Mouse (Mus musculus) regulatory T cell (primary cell): ENCODE measurements at regions not wholly inside any gene's neighbourhood (a gene's known extent, or its start where the extent isn't known, plus 50 kb on each side); places are given as distances from the start of the nearest gene placed in this dataset.

ENCODE experiments used
- in situ Hi-C: fragments of 300-600 bp; cut with MboI, MseI; formaldehyde crosslinking; loops from one replicate; pipeline ENCODE4 v1.15.1; 2025; ENCODE audit warnings: high pct_unique_total_duplicates

DNA sequence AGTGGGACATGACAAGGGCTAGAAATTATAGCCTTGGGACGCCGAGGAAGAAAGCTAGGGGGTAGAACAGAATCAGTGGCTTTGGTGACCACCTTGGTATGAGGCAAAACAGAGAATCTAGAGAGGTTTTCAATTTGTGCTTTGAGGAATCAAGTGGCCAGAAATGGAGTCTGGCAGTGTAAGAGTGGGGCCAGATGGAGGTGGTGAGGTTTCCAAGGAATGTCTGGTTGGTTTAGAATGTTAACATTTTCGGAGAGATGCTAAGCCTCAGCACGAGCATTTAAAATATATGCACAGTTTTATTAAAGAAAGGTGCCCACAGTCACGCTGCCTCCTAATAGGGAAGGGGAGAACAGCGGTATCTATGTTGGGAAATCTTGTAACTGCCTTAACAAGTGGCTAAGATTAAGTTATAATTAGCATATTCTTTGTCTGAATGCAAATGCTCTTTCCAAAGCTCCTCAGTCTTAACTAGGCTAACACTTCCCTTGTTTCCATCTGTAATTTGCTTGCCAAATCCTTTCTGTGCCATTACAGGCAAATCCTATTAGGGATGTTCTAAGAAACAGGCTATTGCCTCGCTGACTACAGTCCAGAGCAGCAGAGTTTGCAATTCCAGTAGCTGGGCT, 117.9 kb upstream of the Pbx1 start:
- in situ Hi-C loops = no loop called here

DNA sequence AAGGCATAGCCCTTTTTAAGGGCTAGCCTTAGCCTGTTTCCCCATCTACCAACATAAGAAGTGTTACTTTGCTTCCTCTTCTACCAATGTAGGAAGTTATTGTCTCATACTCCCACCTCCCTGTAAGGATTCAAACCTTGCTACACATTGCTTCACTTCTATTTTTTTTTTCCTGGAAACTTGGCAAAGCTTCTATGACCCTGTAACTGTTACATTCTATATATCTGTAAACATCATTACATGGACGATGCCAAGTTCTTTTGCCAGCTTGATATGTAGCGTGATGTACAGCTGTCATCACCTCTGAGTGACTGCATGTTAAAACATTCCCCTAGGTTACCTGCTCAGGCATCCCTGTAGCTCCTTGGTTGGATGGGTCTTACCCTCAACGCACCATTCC, 114.1 kb upstream of the Pbx1 start:
- in situ Hi-C loops = no loop called here

DNA sequence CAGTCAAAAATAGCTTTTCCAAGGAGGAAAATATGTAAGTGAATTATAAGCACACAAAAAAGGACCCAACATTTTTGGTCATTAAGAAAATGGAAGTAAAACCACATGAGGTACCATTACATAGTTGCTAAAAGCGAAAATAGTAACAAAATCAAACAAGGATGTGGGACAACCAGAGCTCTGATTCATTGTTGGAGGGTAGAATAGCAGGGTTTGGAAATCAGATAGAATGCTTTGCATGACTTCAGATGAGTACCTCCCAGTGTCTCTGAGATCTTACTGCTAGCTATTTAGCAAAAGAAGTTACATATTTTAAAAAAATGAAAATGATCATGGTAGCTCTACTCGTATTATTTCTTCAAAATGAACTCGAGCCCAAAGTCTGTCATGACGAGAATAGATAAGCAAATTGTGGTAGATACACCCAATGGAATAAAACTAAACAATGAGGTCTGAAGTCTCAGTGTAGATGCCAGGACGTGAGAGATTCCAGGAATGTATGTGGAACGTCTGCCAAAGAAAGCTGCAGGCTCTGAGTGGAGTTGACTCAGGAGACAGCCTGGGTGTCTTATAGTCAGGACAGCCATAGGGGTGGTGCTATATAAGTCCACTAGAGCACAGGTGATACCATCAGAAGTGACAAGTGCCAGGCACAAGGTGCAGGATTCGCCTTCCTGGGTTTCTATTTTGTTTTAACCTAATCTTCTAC, 113.2 kb upstream of the Pbx1 start:
- in situ Hi-C loops = no loop called here

DNA sequence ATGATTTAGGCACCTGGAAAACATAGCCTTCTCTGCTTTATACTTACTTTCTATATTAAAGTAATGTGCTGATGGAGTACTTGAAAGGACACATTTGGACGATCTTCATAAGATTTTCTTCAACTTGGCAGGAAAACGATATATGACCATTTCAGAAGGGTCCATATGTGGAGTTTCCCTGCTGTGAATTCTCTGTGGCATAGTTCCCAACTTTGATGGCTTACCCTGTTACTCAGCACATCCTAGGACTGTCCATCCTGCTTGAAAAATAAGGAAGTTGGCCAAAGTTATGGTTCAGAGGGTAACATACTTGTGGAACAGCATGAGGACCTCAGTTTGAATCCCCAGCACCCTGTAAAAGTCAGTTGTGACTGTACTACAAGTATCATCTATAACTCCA, 109.2 kb upstream of the Pbx1 start:
- in situ Hi-C loops = no loop called here

DNA sequence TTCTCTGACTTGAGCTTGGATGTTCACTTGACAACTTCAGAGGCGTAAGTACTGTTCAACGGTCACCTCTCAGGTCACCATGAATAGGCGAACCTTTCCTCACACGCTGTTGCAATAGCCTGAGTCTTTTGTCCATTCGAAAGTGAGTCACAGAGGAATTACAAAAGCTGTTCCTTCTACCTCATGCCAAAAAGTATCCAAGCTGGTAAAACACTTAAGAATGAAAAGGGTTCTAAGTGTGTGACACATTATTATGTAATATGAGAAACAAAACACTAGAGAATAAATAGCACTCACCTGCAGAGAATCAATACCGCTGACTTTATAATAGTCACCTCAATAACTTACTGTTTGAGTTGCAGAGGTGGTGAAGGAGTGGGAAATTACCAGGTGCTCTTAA, 86.0 kb upstream of the Pbx1 start:
- in situ Hi-C loops = loop anchor here (10.0 kb wide), 1 partner anchor 617 kb away; no protein-coding TSS in a partner anchor

DNA sequence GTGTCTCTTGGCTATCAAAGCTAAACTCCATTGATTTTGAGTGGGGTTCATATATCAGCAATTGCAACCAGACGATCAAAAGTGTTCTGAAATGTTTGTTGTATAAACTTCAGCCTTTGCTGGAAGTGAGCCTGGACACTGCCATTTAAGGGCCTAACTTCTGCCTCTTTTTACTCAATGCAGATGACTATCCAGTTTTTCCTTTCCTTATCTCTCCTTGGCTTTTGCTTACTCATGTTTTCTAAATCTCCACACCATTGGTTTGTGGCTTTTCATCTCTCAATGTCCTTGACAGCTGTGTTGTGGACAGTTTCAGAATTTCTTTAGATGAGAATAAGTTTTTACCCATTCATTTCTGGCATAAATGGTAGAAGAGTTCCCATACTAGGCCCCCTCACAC, 74.3 kb upstream of the Pbx1 start:
- in situ Hi-C loops = no loop called here

DNA sequence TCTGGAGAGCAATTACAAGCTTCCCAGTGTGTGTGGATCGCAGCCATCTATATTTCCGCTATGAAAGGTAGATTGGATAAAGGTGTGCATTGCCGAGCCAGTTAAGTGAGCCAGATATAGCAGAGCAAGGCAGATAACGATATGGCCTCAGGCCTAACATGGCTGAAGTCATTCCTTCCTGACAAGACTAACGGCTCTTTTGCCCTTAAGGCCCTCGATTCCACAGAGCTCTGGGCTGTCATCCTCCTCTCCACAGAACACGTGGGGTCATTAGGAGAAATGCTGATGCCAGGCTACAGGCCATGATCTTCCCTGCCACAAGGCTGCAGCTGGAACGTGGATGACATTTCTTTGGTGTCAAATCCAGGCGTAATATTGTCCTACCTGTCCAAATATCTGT, 72.7 kb upstream of the Pbx1 start:
- in situ Hi-C loops = no loop called here

DNA sequence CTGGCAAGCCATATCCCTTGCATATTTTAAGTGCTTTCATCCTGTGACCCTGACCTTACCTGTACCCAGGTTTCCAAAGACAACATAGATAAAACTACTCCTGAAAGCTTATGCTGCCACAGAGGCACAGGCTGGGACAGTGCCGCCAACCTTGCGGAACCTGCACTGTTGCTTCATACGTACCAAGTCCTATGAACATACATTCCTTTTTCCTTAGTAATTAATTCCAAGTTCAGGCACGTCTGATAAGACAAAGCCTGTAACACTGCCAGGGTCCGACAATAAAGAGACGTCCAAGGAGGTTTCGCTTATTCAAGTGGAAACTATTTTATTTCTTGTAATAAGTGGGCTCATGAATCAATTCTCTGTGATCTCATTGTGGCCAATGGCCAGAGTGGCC, 70.2 kb upstream of the Pbx1 start:
- in situ Hi-C loops = no loop called here

DNA sequence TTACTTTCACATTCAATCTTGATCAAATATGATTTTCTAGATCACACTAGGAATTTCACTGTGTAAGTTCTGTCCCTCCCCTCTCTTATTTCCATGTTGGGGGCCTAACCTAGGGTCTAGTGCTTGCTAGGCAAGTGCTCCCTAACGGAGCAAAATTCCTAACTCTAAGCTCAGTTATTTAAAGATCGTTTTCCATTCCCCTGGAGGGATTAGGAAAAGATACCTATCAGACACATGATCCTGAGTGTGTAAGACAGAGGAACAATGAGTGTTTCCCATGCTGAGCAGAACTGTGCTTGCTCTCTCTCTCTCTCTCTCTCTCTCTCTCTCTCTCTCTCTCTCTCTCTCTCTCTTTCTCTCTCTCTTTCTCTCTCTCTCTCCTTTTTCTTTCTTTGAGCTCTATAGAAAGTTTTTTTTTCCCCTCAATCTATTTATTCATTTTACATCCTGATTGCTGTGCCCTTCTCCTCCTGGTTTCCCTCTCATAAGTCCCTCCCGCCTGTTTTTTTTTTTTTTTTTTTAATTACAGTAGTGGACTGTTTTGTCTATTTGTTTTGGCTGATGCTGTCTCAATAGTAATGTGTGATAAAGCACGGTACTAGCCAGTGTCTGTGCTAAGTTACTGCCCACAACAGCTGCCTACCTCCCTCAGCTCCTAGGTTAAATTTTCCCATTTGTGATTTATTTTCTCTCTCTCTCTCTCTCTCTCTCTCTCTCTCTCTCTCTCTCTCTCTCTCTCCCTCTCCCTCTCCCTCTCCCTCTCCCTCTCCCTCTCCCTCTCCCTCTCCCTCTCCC, 69.5 kb upstream of the Pbx1 start:
- in situ Hi-C loops = no loop called here

DNA sequence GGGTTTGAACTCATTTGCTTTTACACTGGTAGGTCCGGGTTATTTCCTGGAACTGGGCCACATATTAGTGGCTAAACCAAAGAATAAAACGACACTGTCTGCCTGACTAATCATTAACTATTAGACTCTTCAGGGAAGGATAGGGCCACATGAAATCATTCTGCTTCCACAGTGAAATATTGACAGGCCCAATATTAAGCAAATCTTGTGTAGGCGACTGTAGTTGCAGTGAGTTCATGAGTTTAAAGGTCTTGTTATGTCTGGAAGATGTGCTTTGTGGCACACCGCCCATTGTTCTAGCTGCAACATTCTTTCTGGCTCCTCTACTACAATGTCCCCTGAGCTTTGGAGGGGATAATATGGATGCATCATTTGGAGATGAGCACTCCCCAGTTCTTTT, 65.7 kb upstream of the Pbx1 start:
- in situ Hi-C loops = no loop called here

DNA sequence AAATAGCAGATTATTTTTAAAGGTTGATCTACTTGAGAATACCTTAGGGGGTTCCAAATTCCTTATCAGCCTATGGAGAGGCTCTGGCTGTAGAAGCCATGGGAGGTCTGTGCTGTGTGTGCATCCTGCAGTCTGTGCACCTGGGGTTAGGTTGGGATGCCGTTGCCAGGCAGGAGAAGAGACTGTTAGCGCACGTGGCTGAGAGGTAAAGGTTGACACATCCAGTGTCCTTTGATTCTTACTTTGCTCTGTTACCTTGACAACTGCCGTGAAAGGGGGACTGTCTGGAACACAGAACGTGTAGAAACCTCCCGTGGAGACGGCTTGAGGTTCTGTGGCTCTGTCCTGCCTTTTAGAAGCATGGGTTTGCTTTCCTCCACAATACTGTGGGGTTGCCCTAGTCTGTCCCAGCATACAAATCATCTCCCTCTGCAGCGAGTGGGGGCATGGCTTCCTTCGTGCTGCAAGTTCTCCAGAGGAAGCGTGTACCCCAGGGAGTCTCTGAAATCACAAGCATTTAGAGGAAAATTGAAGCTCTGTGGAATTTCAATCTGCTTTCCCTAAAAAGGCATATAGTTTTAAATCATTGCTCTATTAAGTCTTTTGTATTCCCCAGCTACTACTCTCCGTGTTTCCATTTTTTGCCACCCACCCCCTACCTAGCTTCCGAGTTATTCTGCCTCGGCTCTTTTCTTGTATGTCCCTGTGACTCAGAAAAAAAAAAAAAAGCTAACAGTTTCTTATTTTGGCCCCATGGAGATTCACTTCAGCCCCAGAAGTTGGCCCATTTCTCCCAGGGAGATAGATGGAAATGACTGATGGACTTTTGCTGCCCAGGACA, 63.8 kb upstream of the Pbx1 start:
- in situ Hi-C loops = no loop called here

DNA sequence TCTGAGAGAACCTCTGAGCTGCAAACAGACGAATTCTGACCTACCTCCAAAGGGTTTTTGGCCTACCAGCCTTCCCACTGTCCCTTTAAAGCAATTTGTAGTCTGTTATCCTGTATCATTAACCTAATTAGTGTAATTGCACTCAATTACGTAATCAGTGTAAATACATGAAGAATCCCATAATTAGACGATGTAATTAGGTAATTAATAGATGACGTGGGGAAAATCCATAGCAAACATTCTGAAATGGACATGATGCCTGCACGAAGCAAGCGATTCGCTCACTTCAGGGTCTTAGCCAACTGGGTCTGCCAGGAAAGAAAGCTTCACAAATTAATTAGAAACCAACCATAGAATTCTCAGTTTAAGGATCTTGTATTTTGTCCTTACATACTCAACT, 55.4 kb upstream of the Pbx1 start:
- in situ Hi-C loops = no loop called here

DNA sequence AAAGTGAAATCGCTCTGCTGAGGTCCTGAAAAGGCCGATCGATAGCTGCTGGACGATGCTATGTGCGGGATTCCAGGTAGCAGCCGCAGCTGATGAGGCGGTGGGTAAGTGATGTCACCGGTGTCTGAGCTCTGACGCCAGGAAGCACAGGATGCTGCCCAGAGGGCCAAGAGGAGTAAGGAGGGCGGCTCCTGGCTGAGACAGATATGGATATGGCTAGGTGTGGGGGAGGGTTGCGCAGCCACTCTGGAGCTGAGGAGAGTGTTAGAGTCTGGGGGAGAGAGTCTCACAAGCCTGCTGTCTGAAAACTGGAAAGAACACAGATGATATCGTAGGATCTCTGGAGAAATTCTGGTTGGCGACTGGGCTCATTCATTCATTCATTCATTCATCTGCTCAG, 51.6 kb upstream of the Pbx1 start:
- in situ Hi-C loops = no loop called here
